Mouse (Mus musculus): ENCODE results near the gene Dut. TPM values are rescaled to one million over a fixed set of nuclear protein-coding genes. Genes with fewer than 3 reads are reported as not detected.

The Dut gene
- polyA plus RNA-seq, 1 experiment from 2014 or later, result 217 TPM

DNA sequence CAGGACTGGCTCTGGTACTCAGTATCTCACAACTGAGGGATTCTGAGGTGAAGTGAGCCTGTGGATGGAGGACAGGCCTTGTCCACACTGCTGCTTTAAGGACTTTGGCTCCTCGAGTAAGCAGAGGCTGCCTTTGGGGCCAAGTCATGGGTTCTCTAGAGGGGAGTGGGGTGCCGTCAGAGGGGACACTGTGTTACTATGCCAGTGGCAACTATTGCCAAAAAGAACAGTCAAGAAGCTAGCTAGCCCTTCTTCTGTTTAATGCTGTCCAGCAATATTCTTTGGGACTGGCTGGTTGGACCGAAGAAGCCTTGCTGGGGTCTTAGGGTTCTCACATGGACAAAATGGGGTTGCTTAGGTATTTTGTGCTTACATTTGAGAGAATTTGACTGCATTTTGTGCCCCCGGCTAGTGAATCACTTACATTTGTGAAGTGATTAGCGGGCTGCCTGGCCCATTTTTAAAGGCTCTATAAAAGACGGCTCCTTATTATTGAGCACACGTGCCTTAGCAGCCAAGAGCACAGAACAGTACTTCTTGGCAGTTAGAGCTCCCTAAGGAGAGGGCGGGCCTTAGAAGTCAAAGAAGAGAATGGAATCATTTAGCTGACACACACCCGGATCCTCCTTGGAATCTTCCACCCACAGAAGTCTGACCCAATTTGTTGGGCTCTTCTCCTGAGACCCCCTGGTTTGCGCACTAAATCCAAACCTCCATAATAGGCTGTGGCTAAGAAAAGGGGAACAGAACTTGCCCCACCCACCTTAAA, 43.4 kb downstream of the Dut start:
- no peak overlapping the region for H3K9ac ChIP-seq (ENCODE audit: low read depth, low read length)
- no peak overlapping the region for H3K4me2 ChIP-seq (replicated peaks; ENCODE audit: low read depth, low read length)
- H3K9me3 ChIP-seq (ENCODE audit: control insufficient read depth, low read length), result no peaks in the 10 kb centered on the region
- H3K4me3 ChIP-seq (ENCODE audit: low read length), result no peak overlapping the region
- H3K27ac ChIP-seq (ENCODE audit: low read depth, low read length), result no peak overlapping the region
- no peaks in the 10 kb centered on the region for H3K36me3 ChIP-seq (ENCODE audit: control insufficient read depth, insufficient read depth, low read length)
- no peak for ATAC-seq (ENCODE audit: low FRiP score, low TSS enrichment)
- 78% methylated on average over 10 of the region's 10 CpGs for WGBS
- no peaks in the 10 kb centered on the region for H3K27me3 ChIP-seq (ENCODE audit: control insufficient read depth, insufficient read depth, low read length)
- no peaks in the 10 kb centered on the region for H3K4me1 ChIP-seq (ENCODE audit: control insufficient read depth, insufficient read depth, low read length)

- Histone ChIP-seq H3K9ac (ENCODE audit: low read depth, low read length) (no peak overlapping the region), H3K4me3 (ENCODE audit: low read length) (no peak overlapping the region), H3K27ac (ENCODE audit: low read depth, low read length) (no peak overlapping the region), H3K4me2 (replicated peaks; ENCODE audit: low read depth, low read length) (no peak overlapping the region), H3K36me3 (ENCODE audit: control insufficient read depth, insufficient read depth, low read length) (no peaks in the 10 kb centered on the region), H3K4me1 (ENCODE audit: control insufficient read depth, insufficient read depth, low read length) (no peaks in the 10 kb centered on the region), H3K9me3 (ENCODE audit: control insufficient read depth, low read length) (no peaks in the 10 kb centered on the region), H3K27me3 (ENCODE audit: control insufficient read depth, insufficient read depth, low read length) (no peaks in the 10 kb centered on the region)
- 83% methylated on average over 1 of the region's 1 CpGs for WGBS
- no peak for ATAC-seq (ENCODE audit: low FRiP score, low TSS enrichment)
These were observed 44.1 kb downstream of the Dut start for GRCm38 (mm10) chr2:125291101-125291500.

GRCm38 (mm10) chr2:125292616-125293015, 45.6 kb downstream of the Dut start:
- no peak for ATAC-seq (ENCODE audit: low FRiP score, low TSS enrichment)

GRCm38 (mm10) chr2:125293969-125294491, 47.0 kb downstream of the Dut start:
- H3K36me3 ChIP-seq (ENCODE audit: control insufficient read depth, insufficient read depth, low read length), result no peaks in the 10 kb centered on the region
- no peak overlapping the region for H3K9ac ChIP-seq (ENCODE audit: low read depth, low read length)
- no peak overlapping the region for H3K4me2 ChIP-seq (replicated peaks; ENCODE audit: low read depth, low read length)
- 84% methylated on average over 5 of the region's 5 CpGs for WGBS
- ATAC-seq (ENCODE audit: low FRiP score, low TSS enrichment), result no peak
- H3K27ac ChIP-seq (ENCODE audit: low read depth, low read length), result no peak overlapping the region
- H3K9me3 ChIP-seq (ENCODE audit: control insufficient read depth, low read length), result no peaks in the 10 kb centered on the region
- no peaks in the 10 kb centered on the region for H3K27me3 ChIP-seq (ENCODE audit: control insufficient read depth, insufficient read depth, low read length)
- H3K4me1 ChIP-seq (ENCODE audit: control insufficient read depth, insufficient read depth, low read length), result no peaks in the 10 kb centered on the region
- no peak overlapping the region for H3K4me3 ChIP-seq (ENCODE audit: low read length)

More at GRCm38 (mm10) chr2:125292616-125293015, 45.6 kb downstream of the Dut start:
- no peaks in the 10 kb centered on the region for H3K27me3 ChIP-seq (ENCODE audit: control insufficient read depth, insufficient read depth, low read length)
- H3K4me3 ChIP-seq (ENCODE audit: low read length), result no peak overlapping the region
- no peak overlapping the region for H3K9ac ChIP-seq (ENCODE audit: low read depth, low read length)
- 84% methylated on average over 7 of the region's 7 CpGs for WGBS
- no peak overlapping the region for H3K4me2 ChIP-seq (replicated peaks; ENCODE audit: low read depth, low read length)
- H3K9me3 ChIP-seq (ENCODE audit: control insufficient read depth, low read length), result no peaks in the 10 kb centered on the region
- H3K27ac ChIP-seq (ENCODE audit: low read depth, low read length), result no peak overlapping the region
- H3K36me3 ChIP-seq (ENCODE audit: control insufficient read depth, insufficient read depth, low read length), result no peaks in the 10 kb centered on the region
- no peaks in the 10 kb centered on the region for H3K4me1 ChIP-seq (ENCODE audit: control insufficient read depth, insufficient read depth, low read length)

DNA sequence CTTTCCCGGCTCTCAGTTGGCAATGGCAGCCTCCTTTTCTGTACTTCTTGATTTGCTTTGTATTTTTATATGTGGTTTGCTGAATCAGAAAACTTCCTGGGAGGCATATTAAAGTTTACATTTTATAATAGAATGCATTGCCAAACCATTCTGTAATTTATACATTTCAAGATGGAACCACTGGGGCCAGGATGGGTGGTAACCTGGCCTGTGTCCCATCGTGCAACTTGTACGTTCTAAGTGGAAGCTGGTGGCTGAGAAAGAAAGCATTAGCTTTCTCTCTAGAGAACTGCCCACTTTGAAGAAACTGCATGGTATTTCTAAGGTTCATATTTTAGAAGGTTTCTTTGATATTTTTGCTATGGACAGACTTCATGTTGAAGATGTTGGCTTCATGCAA, 48.5 kb downstream of the Dut start:
- ATAC-seq (ENCODE audit: low FRiP score, low TSS enrichment), result no peak
- Histone ChIP-seq H3K4me1 (ENCODE audit: control insufficient read depth, insufficient read depth, low read length) (no peaks in the 10 kb centered on the region), H3K9ac (ENCODE audit: low read depth, low read length) (no peak overlapping the region), H3K4me2 (replicated peaks; ENCODE audit: low read depth, low read length) (no peak overlapping the region), H3K27me3 (ENCODE audit: control insufficient read depth, insufficient read depth, low read length) (no peaks in the 10 kb centered on the region), H3K9me3 (ENCODE audit: control insufficient read depth, low read length) (no peaks in the 10 kb centered on the region), H3K27ac (ENCODE audit: low read depth, low read length) (no peak overlapping the region), H3K36me3 (ENCODE audit: control insufficient read depth, insufficient read depth, low read length) (0 out of 2 replicates have a peak, but pooled peaks cover under 1% of the 10 kb centered on the region), H3K4me3 (ENCODE audit: low read length) (no peak overlapping the region)
- WGBS, result 86% methylated on average over 3 of the region's 3 CpGs

- Histone ChIP-seq H3K4me1 (ENCODE audit: control insufficient read depth, insufficient read depth, low read length) (no peaks in the 10 kb centered on the region), H3K36me3 (ENCODE audit: control insufficient read depth, insufficient read depth, low read length) (peaks cover 20% of the 10 kb centered on the region; the same call in 1 of the 2 replicates), H3K27me3 (ENCODE audit: control insufficient read depth, insufficient read depth, low read length) (no peaks in the 10 kb centered on the region), H3K27ac (ENCODE audit: low read depth, low read length) (no peak overlapping the region), H3K4me2 (replicated peaks; ENCODE audit: low read depth, low read length) (no peak overlapping the region), H3K9me3 (ENCODE audit: control insufficient read depth, low read length) (no peaks in the 10 kb centered on the region), H3K9ac (ENCODE audit: low read depth, low read length) (no peak overlapping the region), H3K4me3 (ENCODE audit: low read length) (no peak overlapping the region)
- WGBS, result 92% methylated on average over 1 of the region's 1 CpGs
- no peak for ATAC-seq (ENCODE audit: low FRiP score, low TSS enrichment)
These were observed 51.9 kb downstream of the Dut start for GRCm38 (mm10) chr2:125298841-125299240.

DNA sequence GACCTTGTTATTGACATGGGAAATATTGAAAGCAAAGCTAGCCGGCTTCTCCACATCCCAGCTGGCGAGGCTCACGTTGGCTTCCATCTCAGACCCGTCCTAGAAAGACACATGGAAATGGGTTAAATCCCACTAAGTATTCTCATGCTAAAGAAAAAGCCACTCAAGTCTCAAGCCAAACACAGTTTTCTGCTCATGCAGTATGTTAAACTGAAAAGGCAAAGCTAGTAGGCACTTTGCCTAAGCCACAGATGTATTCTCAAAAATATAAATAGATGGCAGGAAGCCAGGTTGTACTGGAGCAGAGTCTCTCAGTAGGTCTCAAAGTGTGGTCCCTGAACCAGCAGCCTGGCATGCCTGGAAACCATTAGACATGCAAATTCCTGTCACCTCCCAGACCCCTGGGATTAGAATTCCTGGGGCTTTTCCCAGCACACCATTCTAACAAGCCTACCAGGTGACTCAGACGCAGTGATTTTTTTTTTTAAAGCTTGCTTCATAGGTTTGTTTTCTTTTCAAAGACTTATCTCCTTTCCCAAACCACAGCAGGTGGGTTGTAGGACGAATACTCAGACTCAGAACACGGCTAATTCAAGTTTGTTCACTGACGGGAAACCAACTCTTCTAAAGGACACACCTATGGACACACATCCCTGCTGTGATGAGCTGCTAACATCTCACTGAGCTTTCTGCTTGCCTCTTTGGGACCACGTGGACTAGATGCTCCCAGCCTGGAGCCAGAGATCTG, 55.1 kb downstream of the Dut start:
- Histone ChIP-seq H3K27ac (ENCODE audit: low read depth, low read length) (no peak overlapping the region), H3K27me3 (ENCODE audit: control insufficient read depth, insufficient read depth, low read length) (no peaks in the 10 kb centered on the region), H3K4me2 (replicated peaks; ENCODE audit: low read depth, low read length) (no peak overlapping the region), H3K36me3 (ENCODE audit: control insufficient read depth, insufficient read depth, low read length) (peaks cover 22% of the 10 kb centered on the region; the same call in 1 of the 2 replicates), H3K4me3 (ENCODE audit: low read length) (no peak overlapping the region), H3K4me1 (ENCODE audit: control insufficient read depth, insufficient read depth, low read length) (no peaks in the 10 kb centered on the region), H3K9ac (ENCODE audit: low read depth, low read length) (no peak overlapping the region), H3K9me3 (ENCODE audit: control insufficient read depth, low read length) (no peaks in the 10 kb centered on the region)
- ATAC-seq (ENCODE audit: low FRiP score, low TSS enrichment), result no peak
- 73% methylated on average over 9 of the region's 9 CpGs for WGBS

GRCm38 (mm10) chr2:125302625-125302924, 55.6 kb downstream of the Dut start:
- H3K4me2 ChIP-seq (replicated peaks; ENCODE audit: low read depth, low read length), result no peak overlapping the region
- no peak overlapping the region for H3K4me3 ChIP-seq (ENCODE audit: low read length)
- no peaks in the 10 kb centered on the region for H3K4me1 ChIP-seq (ENCODE audit: control insufficient read depth, insufficient read depth, low read length)
- H3K27ac ChIP-seq (ENCODE audit: low read depth, low read length), result no peak overlapping the region
- no peaks in the 10 kb centered on the region for H3K9me3 ChIP-seq (ENCODE audit: control insufficient read depth, low read length)
- H3K9ac ChIP-seq (ENCODE audit: low read depth, low read length), result no peak overlapping the region
- ATAC-seq (ENCODE audit: low FRiP score, low TSS enrichment), result no peak
- no peaks in the 10 kb centered on the region for H3K27me3 ChIP-seq (ENCODE audit: control insufficient read depth, insufficient read depth, low read length)
- H3K36me3 ChIP-seq (ENCODE audit: control insufficient read depth, insufficient read depth, low read length), result peaks cover 22% of the 10 kb centered on the region; the same call in 1 of the 2 replicates
- 78% methylated on average over 8 of the region's 8 CpGs for WGBS

Data from kidney, embryonic 14.5 days (tissue).